Mouse (Mus musculus) hindbrain, embryonic 11.5 days (tissue): ENCODE results near the gene Tmem208. TPM values are rescaled to one million over a fixed set of nuclear protein-coding genes. Genes with fewer than 3 reads are reported as not detected.

ENCODE experiments used
- ATAC-seq: fragments of 200-750 bp; cut with Nextera tagmentation; 2 replicates; pipeline ENCODE4 v1.8.0; 2017; ENCODE audit warnings: mild to moderate bottlenecking, moderate TSS enrichment, moderate library complexity; ENCODE audit not compliant: low FRiP score
- DNase-seq: peaks from one replicate; pipeline ENCODE4 v3.0.0-alpha.2; 2015; ENCODE audit warnings: low spot score
- H3K27ac ChIP-seq: fragments of 300-500 bp; sonication (generic); 2 replicates; pipeline ENCODE4 v1.5.1; 2014; ENCODE audit warnings: mild to moderate bottlenecking, low read depth, low read length
- H3K27me3 ChIP-seq: fragments of 300-500 bp; sonication (generic); 2 replicates; pipeline ENCODE4 v1.6.1; 2014; ENCODE audit warnings: mild to moderate bottlenecking, low read length, moderate library complexity, mixed read lengths; ENCODE audit not compliant: control insufficient read depth, insufficient read depth
- H3K36me3 ChIP-seq: fragments of 300-500 bp; sonication (generic); 2 replicates; pipeline ENCODE4 v1.6.1; 2014; ENCODE audit warnings: mild to moderate bottlenecking, low read length, moderate library complexity, mixed read lengths; ENCODE audit not compliant: control insufficient read depth, insufficient read depth
- H3K4me1 ChIP-seq: fragments of 300-500 bp; sonication (generic); replicated peaks from 2 replicates; pipeline ENCODE4 v1.6.1; 2014; ENCODE audit warnings: low read length, mixed read lengths; ENCODE audit not compliant: control insufficient read depth, insufficient read depth
- H3K4me2 ChIP-seq: fragments of 300-500 bp; sonication (generic); replicated peaks from 2 replicates; pipeline ENCODE4 v1.6.1; 2014; ENCODE audit warnings: mild to moderate bottlenecking, low read depth, low read length
- H3K4me3 ChIP-seq: fragments of 300-500 bp; sonication (generic); 2 replicates; pipeline ENCODE4 v1.5.1; 2014; ENCODE audit warnings: low read depth, low read length
- H3K9ac ChIP-seq: fragments of 300-500 bp; sonication (generic); 2 replicates; pipeline ENCODE4 v1.6.1; 2014; ENCODE audit warnings: low read depth, low read length
- H3K9me3 ChIP-seq: fragments of 300-500 bp; sonication (generic); 2 replicates; pipeline ENCODE4 v1.6.1; 2016; ENCODE audit warnings: low read length; ENCODE audit not compliant: control insufficient read depth
- WGBS: fragments of 180-500 bp; shearing (Covaris S2); extraction: QIAGEN DNeasy Blood & Tissue Kit; methylation state at CpG from one replicate; pipeline ENCODE4 v1.1.7; 2014; 5-methylcytosine and 5-hydroxymethylcytosine counted together
- microRNA counts: library from miRNA; unstranded; fragments of <30 nt; microRNA quantifications from one replicate; lab custom pipeline; 2015
- polyA plus RNA-seq: library from polyadenylated mRNA; unstranded; fragments of >200 nt; fragmentation: Nextera tagmentation; extraction: Ambion mirVana; gene quantifications from 2 replicates; pipeline ENCODE4 v1.2.1, GENCODE M21; 2014

Gene Tmem208
- polyA plus RNA-seq, 1 experiment from 2014 or later: 105 TPM

- H3K27me3 ChIP-seq: no peaks in the 10 kb centered on the region
- WGBS: 67% methylated on average over 2 of the region's 2 CpGs
- no peaks in the 10 kb centered on the region for H3K36me3 ChIP-seq
- ATAC-seq (no peak), DNase-seq (peak; percentile 40)
- no peak overlapping the region for H3K9ac ChIP-seq
- no peak overlapping the region for H3K4me3 ChIP-seq
- no peak overlapping the region for H3K27ac ChIP-seq
- no peaks in the 10 kb centered on the region for H3K4me1 ChIP-seq
- H3K4me2 ChIP-seq: no peak overlapping the region
- H3K9me3 ChIP-seq: no peaks in the 10 kb centered on the region
Measured at GRCm38 (mm10) chr8:105367107-105367506, 41.0 kb downstream of the Tmem208 start.

GRCm38 (mm10) chr8:105372473-105372872, 46.3 kb downstream of the Tmem208 start:
- 68% methylated on average over 9 of the region's 9 CpGs for WGBS

GRCm38 (mm10) chr8:105373032-105373431, 46.9 kb downstream of the Tmem208 start, which contains the start of gene Plekhg4:
TSS of gene Plekhg4 (plus strand) at chr8:105373274.
- no peaks in the 10 kb centered on the region for H3K36me3 ChIP-seq
- no peaks in the 10 kb centered on the region for H3K4me1 ChIP-seq
- no peak within 1 kb of the TSS for H3K4me3 ChIP-seq
- H3K27ac ChIP-seq: no peak within 1 kb of the TSS
- H3K9ac ChIP-seq: no peak within 1 kb of the TSS
- no peak for ATAC-seq
- WGBS: 48% methylated on average over 2 of the region's 2 CpGs
- no peak within 1 kb of the TSS for H3K4me2 ChIP-seq
- no peaks in the 10 kb centered on the region for H3K27me3 ChIP-seq
- no peak for DNase-seq
- H3K9me3 ChIP-seq: 0 out of 2 replicates have a peak, but pooled peaks cover 4% of the 10 kb centered on the region

More at GRCm38 (mm10) chr8:105372473-105372872, 46.3 kb downstream of the Tmem208 start:
- Histone ChIP-seq H3K36me3 (no peaks in the 10 kb centered on the region), H3K4me2 (no peak overlapping the region), H3K9ac (no peak overlapping the region), H3K4me3 (no peak overlapping the region), H3K9me3 (0 out of 2 replicates have a peak, but pooled peaks cover 4% of the 10 kb centered on the region), H3K27me3 (no peaks in the 10 kb centered on the region), H3K4me1 (no peaks in the 10 kb centered on the region), H3K27ac (no peak overlapping the region)
- DNase-seq (no peak), ATAC-seq (no peak)

- no peak overlapping the region for H3K27ac ChIP-seq
- peak; percentile 66 for DNase-seq
Measured at GRCm38 (mm10) chr8:105374513-105374966, 48.4 kb downstream of the Tmem208 start.

GRCm38 (mm10) chr8:105378673-105379072, 52.5 kb downstream of the Tmem208 start:
- no peaks in the 10 kb centered on the region for H3K4me1 ChIP-seq
- H3K27me3 ChIP-seq: no peaks in the 10 kb centered on the region
- 0 out of 2 replicates have a peak, but pooled peaks cover 4% of the 10 kb centered on the region for H3K9me3 ChIP-seq
- DNase-seq (no peak), ATAC-seq (no peak)
- no peaks in the 10 kb centered on the region for H3K36me3 ChIP-seq
- H3K27ac ChIP-seq: no peak overlapping the region
- H3K9ac ChIP-seq: no peak overlapping the region
- no peak overlapping the region for H3K4me2 ChIP-seq
- WGBS: 81% methylated on average over 19 of the region's 19 CpGs
- H3K4me3 ChIP-seq: no peak overlapping the region

More at GRCm38 (mm10) chr8:105374513-105374966, 48.4 kb downstream of the Tmem208 start:
- Histone ChIP-seq H3K36me3 (no peaks in the 10 kb centered on the region), H3K4me2 (peak overlapping the region; percentile 36), H3K4me1 (no peaks in the 10 kb centered on the region), H3K9me3 (0 out of 2 replicates have a peak, but pooled peaks cover 4% of the 10 kb centered on the region), H3K27me3 (no peaks in the 10 kb centered on the region), H3K9ac (no peak overlapping the region), H3K4me3 (no peak overlapping the region)
- WGBS: 26% methylated on average over 33 of the region's 33 CpGs
- ATAC-seq: peak; percentile 32; the same call in 1 of the 2 replicates

GRCm38 (mm10) chr8:105380308-105380707, 54.2 kb downstream of the Tmem208 start:
- Histone ChIP-seq H3K4me3 (no peak overlapping the region), H3K4me2 (no peak overlapping the region), H3K36me3 (no peaks in the 10 kb centered on the region), H3K27ac (no peak overlapping the region), H3K9me3 (no peaks in the 10 kb centered on the region), H3K4me1 (no peaks in the 10 kb centered on the region), H3K9ac (no peak overlapping the region; the same call in 1 of the 2 replicates), H3K27me3 (no peaks in the 10 kb centered on the region)
- DNase-seq (no peak), ATAC-seq (no peak)
- 88% methylated on average over 12 of the region's 12 CpGs for WGBS

- Histone ChIP-seq H3K9me3 (no peaks in the 10 kb centered on the region), H3K4me3 (no peak overlapping the region), H3K27me3 (no peaks in the 10 kb centered on the region), H3K36me3 (no peaks in the 10 kb centered on the region), H3K4me1 (no peaks in the 10 kb centered on the region), H3K27ac (no peak overlapping the region), H3K9ac (no peak overlapping the region), H3K4me2 (no peak overlapping the region)
- ATAC-seq (no peak), DNase-seq (no peak)
- 97% methylated on average over 2 of the region's 2 CpGs for whole genome bisulfite sequencing
Measured at GRCm38 (mm10) chr8:105384070-105384469, 57.9 kb downstream of the Tmem208 start.

MicroRNAs within 50 kb of the gene (microRNA counts, 519-probe panel; counts per million panel counts)
- 3,130 counts per million, percentile 17 among the panel's probes with 10 or more counts for microRNA mmu-miR-328 (lab: Ali Mortazavi, UCI)

Other genes with a start within 250 kb of the Tmem208 start
- not detected in 2 replicates for gene Ces3b, start 242.6 kb upstream of the Tmem208 start, polyA plus RNA-seq
- gene Ces4a, start 194.6 kb upstream of the Tmem208 start, polyA plus RNA-seq: not detected in 2 replicates
- 65.1 and 69.0 TPM in 2 replicates for gene Cbfb, start 155.7 kb upstream of the Tmem208 start, polyA plus RNA-seq
- gene D230025D16Rik, start 101.2 kb upstream of the Tmem208 start, polyA plus RNA-seq: 33.2 and 34.1 TPM in 2 replicates
- gene B3gnt9, start 71.2 kb upstream of the Tmem208 start, polyA plus RNA-seq: 4.2 and 6.3 TPM in 2 replicates
- 13.5 and 14.3 TPM in 2 replicates for gene Tradd, start 61.7 kb upstream of the Tmem208 start, polyA plus RNA-seq
- gene Fbxl8, start 61.7 kb upstream of the Tmem208 start, polyA plus RNA-seq: 0.78 and 1.4 TPM in 2 replicates
- 0.21 and 0.52 TPM in 2 replicates for gene Hsf4, start 56.6 kb upstream of the Tmem208 start, polyA plus RNA-seq
- 2.7 and 3.1 TPM in 2 replicates for gene Nol3, start 50.2 kb upstream of the Tmem208 start, polyA plus RNA-seq
- gene 4931428F04Rik, start 36.5 kb upstream of the Tmem208 start, polyA plus RNA-seq: 31.7 and 40.2 TPM in 2 replicates
- 6.0 and 10.0 TPM in 2 replicates for gene Exoc3l, start 30.3 kb upstream of the Tmem208 start, polyA plus RNA-seq
- 96.7 and 97.1 TPM in 2 replicates for gene E2f4, start 28.7 kb upstream of the Tmem208 start, polyA plus RNA-seq
- gene Elmo3, start 20.8 kb upstream of the Tmem208 start, polyA plus RNA-seq: 1.7 and 2.6 TPM in 2 replicates
- gene Lrrc29, start 76 bp upstream of the Tmem208 start, polyA plus RNA-seq: 0.98 and 1.2 TPM in 2 replicates
- 1.8 and 3.6 TPM in 2 replicates for gene Fhod1, start 21.6 kb downstream of the Tmem208 start, polyA plus RNA-seq
- gene Slc9a5, start 22.5 kb downstream of the Tmem208 start, polyA plus RNA-seq: 3.9 and 4.5 TPM in 2 replicates
- gene Plekhg4, start 46.9 kb downstream of the Tmem208 start, polyA plus RNA-seq: 0.26 and 0.73 TPM in 2 replicates
- gene Kctd19, start 87.1 kb downstream of the Tmem208 start, polyA plus RNA-seq: 0.14 TPM in 1 of 2 replicates, not detected in the other
- 2.8 and 3.0 TPM in 2 replicates for gene Lrrc36, start 87.2 kb downstream of the Tmem208 start, polyA plus RNA-seq
- 206 and 218 TPM in 2 replicates for gene Tppp3, start 145.2 kb downstream of the Tmem208 start, polyA plus RNA-seq
- 19.0 and 19.7 TPM in 2 replicates for gene Zdhhc1, start 170.5 kb downstream of the Tmem208 start, polyA plus RNA-seq
- gene Hsd11b2, start 192.4 kb downstream of the Tmem208 start, polyA plus RNA-seq: 19.6 and 21.1 TPM in 2 replicates
- gene Atp6v0d1, start 239.7 kb downstream of the Tmem208 start, polyA plus RNA-seq: 141 and 155 TPM in 2 replicates